Mouse (Mus musculus): ENCODE results near the gene Mpped2. TPM values are rescaled to one million over a fixed set of nuclear protein-coding genes. Genes with fewer than 3 reads are reported as not detected.

Gene Mpped2
- total and polyA plus RNA-seq, 3 experiments: not detected

DNA sequence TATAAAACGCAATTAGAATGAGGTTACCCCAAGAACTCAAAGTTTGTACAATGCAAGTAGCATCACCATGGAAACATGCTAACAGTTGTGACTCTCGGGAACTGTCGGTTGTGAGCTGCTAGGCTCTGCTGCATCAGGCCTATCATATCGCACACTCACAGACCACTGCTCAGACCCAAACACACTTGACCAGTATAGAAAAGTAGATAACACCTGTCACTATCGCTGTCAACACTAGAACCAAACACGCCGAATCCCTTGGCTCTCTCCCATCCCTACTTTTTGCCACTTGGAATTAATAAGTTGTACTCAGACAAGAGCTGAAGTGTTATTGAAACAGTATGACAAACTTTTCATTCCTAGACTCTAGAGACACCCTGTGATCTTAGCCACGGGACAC, 40.9 kb upstream of the Mpped2 start:
- no peak overlapping the region for H3K4me3 ChIP-seq (replicated peaks in 1 of 3; ENCODE audit: low read depth in 2 of 3, low read length in 2 of 3, poor library complexity in 1 of 3)
- no peak overlapping the region for H3K4me2 ChIP-seq (ENCODE audit: insufficient read depth, low read depth, poor library complexity, severe bottlenecking)

DNA sequence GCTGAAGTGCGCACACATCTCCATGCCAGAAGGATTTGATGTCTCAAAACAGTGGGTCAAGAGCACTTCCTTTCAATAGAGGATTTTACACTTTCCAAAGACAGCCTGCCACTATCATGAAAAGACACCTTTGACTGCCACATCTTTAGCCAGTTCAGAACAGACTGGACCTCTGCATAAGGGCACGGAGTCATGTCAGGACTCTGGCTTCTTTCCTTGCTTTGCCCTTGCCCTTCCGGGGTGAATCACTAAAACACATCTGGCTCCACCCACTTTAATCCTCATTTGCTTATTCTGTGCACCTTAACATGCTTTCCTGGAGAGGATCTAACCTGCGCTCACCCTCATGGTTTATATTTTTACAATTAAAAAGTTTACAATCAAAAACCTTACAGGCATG, 40.3 kb upstream of the Mpped2 start:
- Histone ChIP-seq H3K27me3 (replicated peaks) (no peaks in the 10 kb centered on the region), H3K4me2 (ENCODE audit: insufficient read depth, low read depth, poor library complexity, severe bottlenecking) (no peak overlapping the region), H3K79me2 (replicated peaks; ENCODE audit: control insufficient read depth, extremely low read depth, insufficient read depth, poor library complexity, severe bottlenecking) (no peaks in the 10 kb centered on the region), H3K27ac (ENCODE audit: insufficient read depth, low read depth) (no peak overlapping the region), H3K9me3 (replicated peaks; ENCODE audit: low read length) (peaks cover 64% of the 10 kb centered on the region), H3K36me3 (replicated peaks in 1 of 2; ENCODE audit: control insufficient read depth in 1 of 2, insufficient read depth in 1 of 2, low read length in 1 of 2) (no peaks in the 10 kb centered on the region), H3K4me3 (replicated peaks in 1 of 3; ENCODE audit: low read depth in 2 of 3, low read length in 2 of 3, poor library complexity in 1 of 3) (no peak overlapping the region), H3K9ac (ENCODE audit: insufficient read depth, low read depth) (no peak overlapping the region), H3K4me1 (ENCODE audit: control insufficient read depth in 1 of 2, insufficient read depth in 2 of 2) (no peaks in the 10 kb centered on the region)
- DNase-seq (ENCODE audit: extremely low read depth): no peak
- TF ChIP-seq NRF1 (IDR thresholded peaks at IDR 0.05; ENCODE audit: low read depth, low read length) (no peak), JUN (IDR thresholded peaks at IDR 0.05; ENCODE audit: insufficient read depth, low read depth, low read length) (no peak), USF2 (conservative IDR thresholded peaks at IDR 0.05; ENCODE audit: low read depth, low read length) (no peak), ELF1 (IDR thresholded peaks at IDR 0.05; ENCODE audit: low read depth, low read length) (no peak), ZNF384 (IDR thresholded peaks at IDR 0.05; ENCODE audit: low read depth, low read length) (no peak), RAD21 (IDR thresholded peaks at IDR 0.05; ENCODE audit: low read depth, low read length) (no peak), MXI1 (IDR thresholded peaks at IDR 0.05; ENCODE audit: low read depth, low read length) (no peak), PAX5 (IDR thresholded peaks at IDR 0.05; ENCODE audit: low read length) (no peak), ETS1 (conservative IDR thresholded peaks at IDR 0.05; ENCODE audit: low read depth, low read length) (no peak), JUND (conservative IDR thresholded peaks at IDR 0.05; ENCODE audit: low read depth, low read length) (no peak), E2F4 (IDR thresholded peaks at IDR 0.05; ENCODE audit: insufficient replicate concordance, low read depth, low read length) (no peak), POLR2AphosphoS2 (IDR thresholded peaks at IDR 0.05; ENCODE audit: low read depth, low read length) (no peak), ZC3H11A (IDR thresholded peaks at IDR 0.05; ENCODE audit: low read depth, low read length) (no peak), MAX (IDR thresholded peaks at IDR 0.05; ENCODE audit: low read length) (no peak), SIN3A (IDR thresholded peaks at IDR 0.05; ENCODE audit: low read length) (no peak), EP300 (IDR thresholded peaks at IDR 0.05; ENCODE audit: low read length) (no peak)
- dilution Hi-C loops (cut with MboI; ENCODE audit: extremely low pct_ligation_motif_present, extremely low pct_unique_long_range_greater_than_20kb, low sequenced_read_pairs): no loop called here
- in situ Hi-C loops (cut with MboI; ENCODE audit: low pct_ligation_motif_present, low pct_unique_long_range_greater_than_20kb, low sequenced_read_pairs): no loop called here

More for the DNA sequence above, 40.9 kb upstream of the Mpped2 start:
- in situ Hi-C loops (cut with MboI; ENCODE audit: low pct_ligation_motif_present, low pct_unique_long_range_greater_than_20kb, low sequenced_read_pairs): no loop called here
- dilution Hi-C loops (cut with MboI; ENCODE audit: extremely low pct_ligation_motif_present, extremely low pct_unique_long_range_greater_than_20kb, low sequenced_read_pairs): no loop called here
- Histone ChIP-seq H3K27me3 (replicated peaks) (no peaks in the 10 kb centered on the region), H3K9me3 (replicated peaks; ENCODE audit: low read length) (peaks cover 60% of the 10 kb centered on the region), H3K4me1 (ENCODE audit: control insufficient read depth in 1 of 2, insufficient read depth in 2 of 2) (no peaks in the 10 kb centered on the region), H3K27ac (ENCODE audit: insufficient read depth, low read depth) (no peak overlapping the region), H3K79me2 (replicated peaks; ENCODE audit: control insufficient read depth, extremely low read depth, insufficient read depth, poor library complexity, severe bottlenecking) (no peaks in the 10 kb centered on the region), H3K9ac (ENCODE audit: insufficient read depth, low read depth) (no peak overlapping the region), H3K36me3 (replicated peaks in 1 of 2; ENCODE audit: control insufficient read depth in 1 of 2, insufficient read depth in 1 of 2, low read length in 1 of 2) (no peaks in the 10 kb centered on the region)
- TF ChIP-seq E2F4 (IDR thresholded peaks at IDR 0.05; ENCODE audit: insufficient replicate concordance, low read depth, low read length): no peak
- TF ChIP-seq MAX (IDR thresholded peaks at IDR 0.05; ENCODE audit: low read length): no peak
- TF ChIP-seq HCFC1 (IDR thresholded peaks at IDR 0.05; ENCODE audit: low read depth, low read length): no peak
- no peak for TF ChIP-seq RAD21 (IDR thresholded peaks at IDR 0.05; ENCODE audit: low read depth, low read length)
- TF ChIP-seq USF1 (IDR thresholded peaks at IDR 0.05; ENCODE audit: low read depth, low read length): no peak
- TF ChIP-seq ELF1 (IDR thresholded peaks at IDR 0.05; ENCODE audit: low read depth, low read length): no peak
- TF ChIP-seq MEF2A (IDR thresholded peaks at IDR 0.05; ENCODE audit: borderline replicate concordance, low read depth, low read length): no peak
- no peak for TF ChIP-seq SIN3A (IDR thresholded peaks at IDR 0.05; ENCODE audit: low read length)
- TF ChIP-seq KAT2A (IDR thresholded peaks at IDR 0.05; ENCODE audit: insufficient replicate concordance, low read length): no peak
- TF ChIP-seq JUND (conservative IDR thresholded peaks at IDR 0.05; ENCODE audit: low read depth, low read length): no peak
- no peak for TF ChIP-seq CTCF (conservative IDR thresholded peaks at IDR 0.05 in 1 of 2, IDR thresholded peaks at IDR 0.05 in 1 of 2; ENCODE audit: low read depth in 2 of 2, low read length in 2 of 2)
- TF ChIP-seq ZNF384 (IDR thresholded peaks at IDR 0.05; ENCODE audit: low read depth, low read length): no peak
- no peak for DNase-seq (ENCODE audit: extremely low read depth)

All from CH12.LX (cell line).